Mouse (Mus musculus): ENCODE data around the gene Lrwd1. TPM values are rescaled to one million over a fixed set of nuclear protein-coding genes. Genes with fewer than 3 reads are reported as not detected.
"Not testable (repeated sequence)": the region's sequence is repeated elsewhere in the genome, so short reads cannot be mapped to it uniquely, and the experiment has no call there.

Lrwd1 gene
- total and polyA plus RNA-seq, 2 experiments from 2014 or later: 18.9 to 30.0 TPM

GRCm38 (mm10) chr5:136137658-136138274, 1.9 kb upstream of the Lrwd1 start:
- H3K36me3 ChIP-seq (ENCODE audit: insufficient read depth): peaks cover 34% of the 10 kb centered on the region
- DNase-seq (peak; percentile 40), ATAC-seq (no peak)
- no peak overlapping the region for H3K4me3 ChIP-seq (ENCODE audit: low read depth, low read length)
- H3K4me2 ChIP-seq (ENCODE audit: low read depth): no peak overlapping the region
- peak; percentile 66 for TF ChIP-seq CTCF (IDR thresholded peaks at IDR 0.05; ENCODE audit: low read depth)
- no peaks in the 10 kb centered on the region for H3K27me3 ChIP-seq (ENCODE audit: insufficient read depth, low read length)
- 78% methylated on average over 13 of the region's 13 CpGs for WGBS
- no peak overlapping the region for H3K9ac ChIP-seq
- peaks cover 14% of the 10 kb centered on the region for H3K4me1 ChIP-seq (ENCODE audit: insufficient read depth)
- no peaks in the 10 kb centered on the region for H3K9me3 ChIP-seq (ENCODE audit: low read length)
- no peak overlapping the region for H3K27ac ChIP-seq (ENCODE audit: low read depth, low read length)

DNA sequence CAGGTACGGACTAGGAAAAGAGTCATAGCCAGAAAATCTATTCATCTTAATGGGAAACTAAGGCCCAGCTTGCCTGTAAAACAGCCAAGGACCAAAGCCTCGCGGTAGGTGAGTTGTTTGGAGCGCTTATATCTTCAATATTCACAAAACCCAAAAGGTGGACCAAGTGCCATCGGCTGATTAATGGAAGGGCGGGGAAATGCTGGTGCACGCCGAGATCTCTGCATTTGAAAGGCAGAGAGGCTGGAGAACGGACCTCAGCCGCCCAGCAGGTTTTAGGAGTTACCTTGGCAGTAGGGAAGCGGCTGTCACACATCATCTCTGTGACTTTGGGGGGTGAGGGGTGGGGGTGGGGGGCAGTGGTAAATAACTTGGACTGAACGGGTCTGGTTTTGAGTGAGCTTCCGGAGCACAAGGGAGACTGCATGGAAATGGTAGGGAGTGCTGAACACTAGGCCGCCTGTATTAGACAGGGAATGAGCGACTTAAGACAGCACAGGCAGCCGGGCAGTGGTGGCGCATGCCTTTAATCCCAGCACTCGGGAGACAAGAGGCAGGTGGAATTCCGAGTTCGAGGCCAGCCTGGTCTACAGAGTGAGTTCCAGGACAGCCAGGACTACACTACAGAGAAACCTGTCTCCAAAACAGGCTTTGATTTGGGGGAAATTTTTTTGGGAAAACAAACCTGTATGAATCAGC, 567 bp upstream of the Lrwd1 start:
- H3K4me3 ChIP-seq (ENCODE audit: low read depth, low read length): peak overlapping the region; percentile 55
- TF ChIP-seq CTCF (IDR thresholded peaks at IDR 0.05; ENCODE audit: low read depth): no peak
- no peaks in the 10 kb centered on the region for H3K9me3 ChIP-seq (ENCODE audit: low read length)
- peaks cover 34% of the 10 kb centered on the region for H3K36me3 ChIP-seq (ENCODE audit: insufficient read depth)
- peaks cover 14% of the 10 kb centered on the region for H3K4me1 ChIP-seq (ENCODE audit: insufficient read depth)
- peak overlapping the region; percentile 76 for H3K4me2 ChIP-seq (ENCODE audit: low read depth)
- H3K27ac ChIP-seq (ENCODE audit: low read depth, low read length): 0 out of 2 replicates have a peak overlapping the region, but pooled peaks have one; percentile 31
- ATAC-seq (peak; percentile 16), DNase-seq (no peak)
- peak overlapping the region; percentile 68 for H3K9ac ChIP-seq
- H3K27me3 ChIP-seq (ENCODE audit: insufficient read depth, low read length): no peaks in the 10 kb centered on the region
- WGBS: 9% methylated on average over 20 of the region's 20 CpGs

GRCm38 (mm10) chr5:136122165-136122564, 13.7 kb downstream of the Lrwd1 start:
- no peak overlapping the region for H3K9ac ChIP-seq
- H3K4me1 ChIP-seq (ENCODE audit: insufficient read depth): peaks cover 6% of the 10 kb centered on the region
- H3K4me2 ChIP-seq (ENCODE audit: low read depth): no peak overlapping the region
- ATAC-seq (no peak), DNase-seq (no peak)
- no peaks in the 10 kb centered on the region for H3K9me3 ChIP-seq (ENCODE audit: low read length)
- no peak overlapping the region for H3K27ac ChIP-seq (ENCODE audit: low read depth, low read length)
- H3K36me3 ChIP-seq (ENCODE audit: insufficient read depth): peaks cover 58% of the 10 kb centered on the region
- H3K27me3 ChIP-seq (ENCODE audit: insufficient read depth, low read length): no peaks in the 10 kb centered on the region
- WGBS: 92% methylated on average over 10 of the region's 10 CpGs
- TF ChIP-seq CTCF (IDR thresholded peaks at IDR 0.05; ENCODE audit: low read depth): no peak
- H3K4me3 ChIP-seq (ENCODE audit: low read depth, low read length): no peak overlapping the region

DNA sequence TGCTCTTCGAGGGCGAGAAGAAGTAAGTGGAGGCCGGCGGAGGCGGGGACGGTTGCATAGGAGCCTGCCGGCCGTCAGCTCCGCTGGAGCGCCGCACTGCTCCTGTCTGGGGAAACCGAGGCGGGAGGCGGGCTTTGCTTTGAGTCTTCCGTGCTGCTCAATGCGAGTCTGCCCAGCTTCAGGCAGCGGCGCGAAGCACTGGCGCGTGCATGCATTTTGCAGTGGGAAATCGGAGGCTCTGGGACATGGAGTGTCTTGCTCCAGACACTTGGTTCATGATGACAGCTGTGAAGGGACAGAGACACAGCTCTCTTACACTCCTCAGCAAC, 19.1 kb downstream of the Lrwd1 start:
- peak overlapping the region; percentile 83 for H3K27ac ChIP-seq (ENCODE audit: low read depth, low read length)
- ATAC-seq (peak; percentile 68), DNase-seq (no peak)
- TF ChIP-seq CTCF (IDR thresholded peaks at IDR 0.05; ENCODE audit: low read depth): no peak
- H3K36me3 ChIP-seq (ENCODE audit: insufficient read depth): peaks cover 17% of the 10 kb centered on the region
- 2% methylated on average over 22 of the region's 22 CpGs for WGBS
- no peaks in the 10 kb centered on the region for H3K27me3 ChIP-seq (ENCODE audit: insufficient read depth, low read length)
- H3K4me3 ChIP-seq (ENCODE audit: low read depth, low read length): peak overlapping the region; percentile 87
- peak overlapping the region; percentile 78 for H3K9ac ChIP-seq
- H3K4me2 ChIP-seq (ENCODE audit: low read depth): peak overlapping the region; percentile 72
- no peaks in the 10 kb centered on the region for H3K9me3 ChIP-seq (ENCODE audit: low read length)
- H3K4me1 ChIP-seq (ENCODE audit: insufficient read depth): peaks cover 11% of the 10 kb centered on the region

DNA sequence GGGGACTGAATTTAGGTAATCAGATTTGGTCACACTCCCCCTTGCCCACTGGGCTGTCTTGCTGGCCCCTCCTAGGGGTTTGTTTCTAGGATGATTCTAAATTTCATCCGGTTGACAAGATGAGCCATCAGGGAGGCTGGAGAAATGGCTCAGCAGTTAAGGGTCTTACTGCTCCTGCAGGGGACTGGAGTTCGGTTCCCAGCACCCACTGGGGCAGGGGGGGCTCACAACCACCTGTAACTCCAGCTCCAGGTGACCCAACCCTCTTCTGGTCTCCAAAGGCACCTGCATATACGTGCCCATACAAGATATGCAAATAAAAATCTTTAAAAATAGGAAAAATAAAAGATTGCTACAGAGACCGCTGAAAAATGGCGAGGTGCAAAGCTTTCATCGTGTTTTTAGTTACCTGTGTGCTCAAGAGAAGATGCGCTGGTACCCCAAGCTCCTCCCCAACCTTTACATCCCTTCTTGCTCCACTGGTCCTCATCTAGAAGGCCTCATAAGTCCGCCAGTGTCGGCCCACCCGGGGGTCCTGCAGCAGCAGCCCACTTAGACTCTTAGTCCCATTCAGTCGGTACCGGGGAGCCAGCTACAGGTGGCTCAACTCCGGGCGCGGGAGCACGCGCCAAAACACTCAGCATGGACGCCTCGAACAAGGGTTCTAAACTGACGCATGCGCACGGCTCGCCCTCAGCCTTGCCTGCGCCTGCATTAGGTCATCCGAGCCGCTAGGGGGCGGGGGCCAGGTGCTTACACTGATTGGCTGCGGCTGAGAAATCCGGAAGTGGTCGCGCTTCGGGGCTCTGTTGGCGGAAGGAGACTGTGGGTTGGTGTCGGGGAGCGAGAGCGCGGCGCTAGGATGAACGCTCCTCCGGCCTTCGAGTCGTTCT, 19.7 kb downstream of the Lrwd1 start, which contains the start of gene Polr2j:
Polr2j (plus strand) TSS at position 741 of the 893 bp plus-strand sequence.
- peaks cover 10% of the 10 kb centered on the region for H3K36me3 ChIP-seq (ENCODE audit: insufficient read depth)
- H3K27me3 ChIP-seq (ENCODE audit: insufficient read depth, low read length): no peaks in the 10 kb centered on the region
- H3K9me3 ChIP-seq (ENCODE audit: low read length): no peaks in the 10 kb centered on the region
- 5% methylated on average over 42 of the region's 42 CpGs for WGBS
- peak within 1 kb of the TSS; percentile 83 for H3K27ac ChIP-seq (ENCODE audit: low read depth, low read length)
- H3K4me1 ChIP-seq (ENCODE audit: insufficient read depth): peaks cover 11% of the 10 kb centered on the region
- TF ChIP-seq CTCF (IDR thresholded peaks at IDR 0.05; ENCODE audit: low read depth): peak; percentile 100
- DNase-seq: peak; percentile 100
- peak; percentile 99 for ATAC-seq
- peak within 1 kb of the TSS; percentile 72 for H3K4me2 ChIP-seq (ENCODE audit: low read depth)
- H3K9ac ChIP-seq: peak within 1 kb of the TSS; percentile 78
- H3K4me3 ChIP-seq (ENCODE audit: low read depth, low read length): peak within 1 kb of the TSS; percentile 87

- not testable (repeated sequence) for H3K27me3 ChIP-seq (ENCODE audit: insufficient read depth, low read length); H3K9ac ChIP-seq; H3K4me2 ChIP-seq (ENCODE audit: low read depth); H3K27ac ChIP-seq (ENCODE audit: low read depth, low read length); H3K4me3 ChIP-seq (ENCODE audit: low read depth, low read length); ATAC-seq; H3K9me3 ChIP-seq (ENCODE audit: low read length); H3K36me3 ChIP-seq (ENCODE audit: insufficient read depth); DNase-seq
- 49% methylated on average over 4 of the region's 4 CpGs for WGBS
- peaks cover 11% of the 10 kb centered on the region for H3K4me1 ChIP-seq (ENCODE audit: insufficient read depth)
Observed at GRCm38 (mm10) chr5:136113546-136113945, 22.3 kb downstream of the Lrwd1 start.
